Mouse (Mus musculus) ovary, postnatal 36 days (tissue): ENCODE measurements around the gene Bola1.

Experiments
- DNase-seq: peaks from one replicate; pipeline ENCODE4 v3.0.0; 2022; ENCODE audit warnings: low spot score, mixed read lengths

The Bola1 gene

DNA sequence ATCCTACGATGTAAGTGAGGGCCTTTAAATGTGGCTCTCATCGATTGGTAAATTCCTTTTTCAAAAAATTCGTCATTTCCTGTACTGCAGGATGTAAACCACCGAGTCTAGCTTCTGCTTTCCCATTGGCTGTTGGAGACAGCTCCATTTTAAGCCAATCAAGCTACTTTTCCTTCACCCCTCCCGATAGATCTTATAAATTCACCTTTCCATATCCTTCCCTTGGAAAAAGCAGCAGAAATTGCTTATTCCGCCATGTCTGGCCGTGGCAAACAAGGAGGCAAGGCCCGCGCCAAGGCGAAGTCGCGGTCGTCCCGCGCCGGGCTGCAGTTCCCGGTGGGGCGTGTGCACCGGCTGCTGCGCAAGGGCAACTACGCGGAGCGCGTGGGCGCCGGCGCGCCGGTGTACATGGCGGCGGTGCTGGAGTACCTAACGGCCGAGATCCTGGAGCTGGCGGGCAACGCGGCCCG lies at the start of gene Bola1, which contains the start of gene Hist2h2ab:
Gene Bola1, minus strand, starts transcription at position 49 of the 470 bp plus-strand sequence.
Gene Hist2h2ab, plus strand, starts transcription at position 205 of the 470 bp plus-strand sequence.
- peak; percentile 79 for DNase-seq

- DNase-seq, result peak; percentile 25
These were observed 49.4 kb upstream of the Bola1 start for GRCm38 (mm10) chr3:96268776-96269378.

- peak; percentile 80 for DNase-seq
These were observed 48.7 kb upstream of the Bola1 start, which contains the start of gene Hist2h3b for GRCm38 (mm10) chr3:96268051-96268775. Gene Hist2h3b (plus strand): TSS chr3:96268654.

- DNase-seq, result no peak
These were observed 48.0 kb upstream of the Bola1 start for GRCm38 (mm10) chr3:96267541-96267940.

- no peak for DNase-seq
These were observed 46.7 kb upstream of the Bola1 start for GRCm38 (mm10) chr3:96266132-96266710.

DNA sequence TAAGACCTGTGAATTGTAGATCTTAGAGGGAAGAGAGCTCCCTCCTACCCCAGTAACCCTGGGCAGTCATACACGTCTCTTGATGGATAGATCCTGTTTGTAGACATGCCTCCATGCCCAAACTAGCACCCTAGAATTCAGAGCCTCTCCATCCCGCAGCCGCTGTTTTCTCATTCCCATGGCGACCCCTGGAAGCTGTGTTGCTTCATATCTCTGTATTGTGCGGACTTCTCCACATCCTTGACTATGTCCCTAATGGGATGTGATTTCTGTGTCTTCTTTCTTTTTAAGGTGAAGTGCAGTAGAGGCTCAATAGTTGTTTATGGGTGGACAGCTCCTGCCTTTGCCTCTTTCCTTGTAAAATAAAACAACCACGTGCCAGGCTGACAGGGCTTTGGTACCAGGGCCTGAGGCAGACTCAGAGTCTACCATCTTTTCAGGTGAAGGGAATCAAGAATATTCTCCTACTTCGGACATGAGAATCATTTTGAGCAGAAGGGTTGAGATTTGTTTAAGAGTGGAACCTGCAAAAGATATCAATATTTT lies 45.0 kb upstream of the Bola1 start:
- no peak for DNase-seq

DNA sequence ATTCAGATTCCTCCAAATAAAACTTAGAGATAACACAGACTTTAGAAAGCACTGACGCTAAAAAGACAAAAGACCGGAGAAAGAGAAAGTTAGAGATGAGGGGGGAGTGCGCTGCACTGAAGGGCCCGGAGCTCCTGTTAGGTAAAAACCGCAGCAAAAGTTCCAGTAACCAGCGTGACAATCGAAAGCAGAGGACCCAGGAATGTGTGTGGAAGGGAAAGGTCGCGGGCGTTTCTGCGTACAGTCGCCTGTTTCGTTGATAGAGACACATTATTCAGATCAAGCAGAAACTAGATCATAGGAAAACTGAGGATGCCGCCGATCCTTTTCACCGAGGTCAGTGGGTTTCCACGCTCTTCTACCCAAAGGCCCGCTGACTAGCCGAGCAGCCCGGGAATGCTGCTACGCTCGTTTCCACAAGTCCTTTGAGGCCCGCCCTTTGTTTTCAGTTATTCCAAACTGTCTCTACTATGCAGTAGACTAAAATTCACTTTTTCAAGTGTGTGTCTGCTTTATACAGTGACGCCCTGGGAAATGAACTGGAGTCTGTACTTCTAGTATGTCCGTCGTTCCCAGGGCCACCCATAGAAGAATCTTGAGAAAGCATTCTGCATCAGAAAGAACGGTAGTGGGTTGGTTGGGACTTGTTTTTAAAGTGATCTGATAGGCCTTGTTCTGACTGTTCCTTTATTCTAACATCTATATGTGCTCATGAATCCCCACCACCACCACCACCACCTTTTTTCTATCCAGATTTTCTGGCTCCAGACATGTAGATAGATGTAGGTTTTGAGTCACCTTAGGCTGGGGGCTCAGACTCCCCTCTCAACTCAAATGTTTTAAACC lies 44.3 kb upstream of the Bola1 start:
- peak; percentile 50 for DNase-seq

DNA sequence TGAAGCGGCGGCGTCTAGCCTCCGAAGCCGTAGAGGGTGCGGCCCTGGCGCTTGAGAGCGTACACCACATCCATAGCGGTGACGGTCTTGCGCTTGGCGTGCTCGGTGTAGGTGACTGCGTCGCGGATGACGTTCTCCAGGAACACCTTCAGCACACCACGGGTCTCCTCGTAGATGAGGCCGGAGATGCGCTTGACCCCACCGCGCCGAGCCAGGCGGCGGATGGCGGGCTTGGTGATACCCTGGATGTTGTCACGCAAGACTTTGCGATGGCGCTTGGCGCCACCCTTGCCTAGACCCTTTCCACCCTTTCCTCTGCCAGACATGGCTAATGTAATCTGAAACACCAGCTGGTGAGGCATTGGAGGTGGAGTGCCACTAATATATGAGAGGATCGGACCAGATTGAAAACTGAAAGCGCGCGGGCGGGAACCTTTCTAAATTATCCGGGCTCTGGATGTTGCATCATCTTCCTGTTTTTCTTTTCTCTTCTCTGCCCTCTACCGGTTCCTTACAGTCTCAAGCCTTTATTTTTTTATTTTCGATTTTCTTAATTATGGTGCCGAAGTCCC lies 43.6 kb upstream of the Bola1 start, which contains the start of gene Hist2h4:
Gene Hist2h4, minus strand, starts transcription at position 333 of the 572 bp plus-strand sequence.
- DNase-seq, result peak; percentile 91

- DNase-seq, result peak; percentile 74
These were observed 42.8 kb upstream of the Bola1 start for GRCm38 (mm10) chr3:96262216-96262875.

DNA sequence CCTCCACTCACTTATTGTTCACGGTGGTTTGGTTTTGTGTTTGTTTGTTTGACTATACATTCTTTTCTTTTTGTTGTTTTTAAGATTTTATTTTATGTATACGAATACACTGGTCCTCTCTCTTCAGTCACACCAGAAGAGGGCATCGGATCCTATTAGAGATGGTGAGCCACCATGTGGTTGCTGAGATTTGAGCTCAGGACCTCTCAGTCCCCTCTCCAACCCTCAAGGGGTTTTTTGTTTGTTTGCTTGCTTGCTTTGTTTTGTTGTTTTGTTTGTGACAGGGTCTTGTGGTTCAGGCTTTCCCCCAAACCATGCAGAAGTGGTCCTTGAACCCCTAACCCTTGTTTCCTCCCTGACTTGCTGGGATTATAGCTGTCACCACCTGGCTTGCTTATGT lies 42.1 kb upstream of the Bola1 start:
- no peak for DNase-seq

DNA sequence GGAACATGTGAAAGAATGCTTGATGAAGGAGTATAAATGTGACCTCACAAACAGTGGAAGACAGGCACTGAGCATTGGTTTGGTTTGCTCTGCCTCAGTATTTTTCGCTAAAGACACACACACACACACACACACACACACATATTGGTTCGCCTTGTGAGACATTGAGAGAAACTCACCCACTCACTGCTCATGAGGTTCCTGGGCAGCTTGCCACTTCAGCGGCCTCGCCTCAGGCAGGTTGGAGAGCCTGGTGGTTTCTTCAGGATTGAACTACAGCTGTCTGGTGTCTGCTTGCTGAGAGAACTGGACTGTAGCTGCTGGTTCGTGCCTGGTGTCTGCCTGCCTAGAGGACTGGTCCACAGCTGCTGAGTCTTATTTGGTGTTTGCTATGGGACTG lies 40.7 kb upstream of the Bola1 start:
- DNase-seq, result no peak

DNA sequence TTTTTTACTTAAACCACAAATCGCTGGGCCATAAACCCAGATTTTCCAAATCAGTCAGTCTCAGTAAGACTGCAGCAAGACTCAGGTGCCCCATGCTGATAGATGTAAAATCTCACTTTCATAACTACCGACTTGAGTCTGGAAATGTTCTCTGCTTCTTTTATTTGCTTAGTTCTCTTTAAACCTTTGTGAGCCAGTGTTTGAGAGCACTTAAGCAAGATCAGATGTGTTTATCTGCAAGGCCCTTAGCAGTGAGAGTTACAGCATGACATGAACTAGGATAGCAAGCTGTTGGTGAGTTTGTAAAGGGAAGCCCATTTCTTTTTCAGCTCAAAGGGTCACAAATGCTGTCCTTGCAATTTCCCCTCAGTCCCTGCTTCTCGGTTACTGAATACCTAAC lies 37.7 kb upstream of the Bola1 start:
- DNase-seq, result no peak

DNA sequence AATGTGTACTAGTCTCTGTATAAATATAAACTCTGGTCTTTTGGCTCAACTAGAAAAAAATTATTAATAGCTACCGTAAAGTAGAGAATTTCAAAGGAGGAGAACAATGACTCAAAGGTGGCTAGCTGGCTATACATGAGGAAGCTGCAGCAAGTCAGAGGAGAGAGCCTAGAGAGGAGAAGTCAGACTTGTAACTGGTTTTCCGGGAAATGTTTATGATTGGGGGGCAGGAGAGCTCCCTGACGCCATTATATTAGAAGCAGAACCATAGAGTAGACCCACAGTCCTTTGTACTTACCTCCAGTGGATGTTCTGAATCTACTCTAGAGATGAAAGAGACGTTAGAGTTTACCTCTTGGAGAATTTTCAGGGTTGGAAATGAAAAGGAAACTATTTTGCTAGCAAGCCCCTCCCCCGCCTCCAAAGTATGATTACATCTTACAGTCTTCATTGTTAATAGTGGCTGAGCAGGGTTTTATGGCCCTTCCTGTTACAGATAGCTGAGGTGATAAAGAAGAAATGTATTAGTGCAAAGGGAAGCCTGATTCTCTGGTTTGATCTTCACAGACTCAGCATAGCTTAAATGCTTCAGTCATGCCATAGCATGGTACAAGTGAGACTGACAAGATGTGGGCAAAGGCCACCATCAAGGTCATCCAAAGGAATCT lies 36.6 kb upstream of the Bola1 start:
- DNase-seq, result no peak

GRCm38 (mm10) chr3:96254683-96255355 lies 35.3 kb upstream of the Bola1 start:
- no peak for DNase-seq

- no peak for DNase-seq
These were observed 32.3 kb upstream of the Bola1 start for GRCm38 (mm10) chr3:96251787-96252186.

DNA sequence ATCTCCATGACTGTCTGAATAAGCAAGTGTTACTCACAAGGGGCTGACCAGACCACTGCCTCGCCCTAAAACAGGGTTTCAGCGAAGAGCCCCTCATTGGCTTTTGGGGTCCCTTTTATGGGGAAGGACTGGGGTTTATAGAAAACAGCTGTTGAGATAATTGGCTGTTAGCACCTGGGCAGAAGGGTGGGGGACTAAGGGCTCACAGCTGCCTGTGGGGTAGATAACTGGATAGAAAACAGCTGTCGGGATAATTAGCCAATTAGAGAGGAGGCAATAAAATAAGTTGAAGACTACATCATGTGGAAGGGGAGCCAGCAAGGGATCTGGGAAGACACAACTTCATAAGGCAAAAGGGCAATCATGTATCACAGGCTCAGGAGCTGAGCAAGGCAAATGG lies 31.4 kb upstream of the Bola1 start:
- DNase-seq, result no peak

GRCm38 (mm10) chr3:96249034-96249345 lies 29.5 kb upstream of the Bola1 start:
- DNase-seq, result no peak

- no peak for DNase-seq
These were observed 28.9 kb upstream of the Bola1 start for GRCm38 (mm10) chr3:96248141-96249033.
